9 mouse cellular contexts compared by ENCODE assay signal in genomic region chr12:108915893-108916292, GRCm38 (mm10). TPM values are rescaled to one million over a fixed set of nuclear protein-coding genes. Genes with fewer than 3 reads are reported as not detected.
DNase-seq lines count a peak whose midpoint lies in the region; ATAC-seq and TF ChIP-seq lines count a peak whose summit lies in the region.
"Had no signal": no experiment of that assay in that cellular context is flagged by ENCODE, and none has a peak within 500 bp of the region (broad histone marks: within the 10 kb centered on the region; RNA-seq: fewer than 3 reads in every experiment).

No protein-coding gene starts in this region.

- no peaks in the 10 kb centered on the region for H3K36me3 ChIP-seq in heart, adult 2 months (ENCODE audit: control insufficient read depth, insufficient read depth, low read length)
- no peaks in the 10 kb centered on the region for H3K36me3 ChIP-seq in embryonic facial prominence, embryonic 12.5 days
- H3K36me3 ChIP-seq in intestine, embryonic 16.5 days (ENCODE audit: control insufficient read depth, insufficient read depth, low read length), result no peaks in the 10 kb centered on the region
- H3K36me3 ChIP-seq in midbrain, embryonic 13.5 days, result no peaks in the 10 kb centered on the region

- TF ChIP-seq EP300 in heart, adult 2 months (IDR thresholded peaks at IDR 0.05; ENCODE audit: insufficient read depth, low read depth, low read length), result no peak

- intact Hi-C loops in heart, adult 2 months (cut with DNase I), result no loop called here

- H3K27me3 ChIP-seq in heart, adult 2 months (ENCODE audit: control insufficient read depth, insufficient read depth, low read length), result no peaks in the 10 kb centered on the region
- H3K27me3 ChIP-seq in embryonic facial prominence, embryonic 12.5 days, result peaks cover 4% of the 10 kb centered on the region; the same call in 1 of the 2 replicates
- no peaks in the 10 kb centered on the region for H3K27me3 ChIP-seq in intestine, embryonic 16.5 days (replicated peaks; ENCODE audit: control insufficient read depth, insufficient read depth, low read length)
- peaks cover 11% of the 10 kb centered on the region for H3K27me3 ChIP-seq in midbrain, embryonic 13.5 days
- H3K27me3 ChIP-seq: megakaryocyte, embryonic 14.5 days had no signal

- WGBS in heart, adult 2 months, result 56% methylated on average over 6 of the region's 6 CpGs
- WGBS in embryonic facial prominence, embryonic 12.5 days, result 12% methylated on average over 6 of the region's 6 CpGs
- 39% methylated on average over 6 of the region's 6 CpGs for WGBS in intestine, embryonic 16.5 days
- 6% methylated on average over 6 of the region's 6 CpGs for WGBS in midbrain, embryonic 13.5 days

- no peak for TF ChIP-seq CTCF in heart, adult 2 months (IDR thresholded peaks at IDR 0.05)

- H3K4me2 ChIP-seq in embryonic facial prominence, embryonic 12.5 days (replicated peaks), result no peak overlapping the region
- H3K4me2 ChIP-seq in intestine, embryonic 16.5 days (ENCODE audit: low read depth, low read length), result no peak overlapping the region
- peak overlapping the region; percentile 17 for H3K4me2 ChIP-seq in midbrain, embryonic 13.5 days (replicated peaks)

- no peak overlapping the region for H3K9ac ChIP-seq in heart, adult 2 months (ENCODE audit: low read depth, low read length)
- no peak overlapping the region for H3K9ac ChIP-seq in embryonic facial prominence, embryonic 12.5 days
- H3K9ac ChIP-seq in intestine, embryonic 16.5 days (ENCODE audit: low read depth, low read length), result no peak overlapping the region
- H3K9ac ChIP-seq in midbrain, embryonic 13.5 days (replicated peaks), result no peak overlapping the region

- no peak overlapping the region for H3K27ac ChIP-seq in heart, adult 2 months
- no peak overlapping the region; the same call in 1 of the 2 replicates for H3K27ac ChIP-seq in embryonic facial prominence, embryonic 12.5 days
- no peak overlapping the region for H3K27ac ChIP-seq in intestine, embryonic 16.5 days (ENCODE audit: low read length)
- peak overlapping the region; percentile 70 for H3K27ac ChIP-seq in midbrain, embryonic 13.5 days

- peak; percentile 95 for DNase-seq in heart, adult 11 months
- no peak for DNase-seq in heart, adult 2 months
- DNase-seq in ovary, postnatal 14 days (ENCODE audit: low spot score), result no peak
- DNase-seq in ovary, postnatal 10 days (ENCODE audit: low spot score), result no peak
- no peak for DNase-seq in thymus, postnatal 4 days

- no peak for TF ChIP-seq POLR2A in heart, adult 2 months (IDR thresholded peaks at IDR 0.05; ENCODE audit: insufficient read depth, low read depth, low read length)

- ATAC-seq in embryonic facial prominence, embryonic 12.5 days (ENCODE audit: insufficient number of reproducible peaks, insufficient read depth, low FRiP score, low TSS enrichment), result peak; percentile 53; the same call in 1 of the 2 replicates
- peak; percentile 59 for ATAC-seq in intestine, embryonic 16.5 days
- ATAC-seq in midbrain, embryonic 13.5 days, result peak; percentile 72

- no peaks in the 10 kb centered on the region for H3K79me2 ChIP-seq in heart, adult 2 months (replicated peaks; ENCODE audit: control insufficient read depth, insufficient read depth, low read length)

- no peaks in the 10 kb centered on the region; the same call in 1 of the 2 replicates for H3K4me1 ChIP-seq in heart, adult 2 months (ENCODE audit: control insufficient read depth, insufficient read depth, low read length)
- H3K4me1 ChIP-seq in embryonic facial prominence, embryonic 12.5 days, result peaks cover 62% of the 10 kb centered on the region
- peaks cover 20% of the 10 kb centered on the region for H3K4me1 ChIP-seq in intestine, embryonic 16.5 days (ENCODE audit: control insufficient read depth, insufficient read depth, low read length)
- peaks cover 79% of the 10 kb centered on the region for H3K4me1 ChIP-seq in midbrain, embryonic 13.5 days (replicated peaks)

- H3K9me3 ChIP-seq in embryonic facial prominence, embryonic 12.5 days, result no peaks in the 10 kb centered on the region
- no peaks in the 10 kb centered on the region for H3K9me3 ChIP-seq in intestine, embryonic 16.5 days (ENCODE audit: control insufficient read depth, low read length)
- H3K9me3 ChIP-seq in midbrain, embryonic 13.5 days, result no peaks in the 10 kb centered on the region

- H3K4me3 ChIP-seq in heart, adult 2 months, result no peak overlapping the region
- no peak overlapping the region for H3K4me3 ChIP-seq in embryonic facial prominence, embryonic 12.5 days
- no peak overlapping the region for H3K4me3 ChIP-seq in intestine, embryonic 16.5 days (ENCODE audit: low read length)
- H3K4me3 ChIP-seq in midbrain, embryonic 13.5 days (replicated peaks), result no peak overlapping the region

RNA-seq across cellular contexts. Expression of gene Wars, which starts 21.9 kb away (rescaled TPM):
- total RNA-seq in heart, adult 2 months (2021), result 10 to 100 TPM; 29.8 to 42.4 TPM
- 43.6 and 60.2 TPM in 2 replicates for polyA plus RNA-seq in heart, adult 2 months (2012; rRNA removed)
- polyA plus RNA-seq in embryonic facial prominence, embryonic 12.5 days (2016; fragmentation: Nextera tagmentation; extraction: Ambion mirVana), result 97.5 and 98.1 TPM in 2 replicates
- polyA plus RNA-seq in intestine, embryonic 16.5 days (2015; fragmentation: Nextera tagmentation; extraction: Ambion mirVana), result 79.9 and 82.8 TPM in 2 replicates
- polyA plus RNA-seq in midbrain, embryonic 13.5 days (2015; fragmentation: Nextera tagmentation; extraction: Ambion mirVana), result 107 and 108 TPM in 2 replicates

RNA-seq across cellular contexts. Expression of gene Wdr25, which starts 22.5 kb away (rescaled TPM):
- total RNA-seq in heart, adult 2 months (2021), result 1 to 10 TPM; 3.5 to 4.9 TPM
- 9.5 and 14.4 TPM in 2 replicates for polyA plus RNA-seq in heart, adult 2 months (2012; rRNA removed)
- 9.3 and 12.9 TPM in 2 replicates for polyA plus RNA-seq in embryonic facial prominence, embryonic 12.5 days (2016; fragmentation: Nextera tagmentation; extraction: Ambion mirVana)
- 6.9 TPM in 2 replicates for polyA plus RNA-seq in intestine, embryonic 16.5 days (2015; fragmentation: Nextera tagmentation; extraction: Ambion mirVana)
- 6.2 and 9.1 TPM in 2 replicates for polyA plus RNA-seq in midbrain, embryonic 13.5 days (2015; fragmentation: Nextera tagmentation; extraction: Ambion mirVana)
